Mouse (Mus musculus) CH12.LX (cell line): ENCODE results near the gene Ugt1a10. TPM values are rescaled to one million over a fixed set of nuclear protein-coding genes. Genes with fewer than 3 reads are reported as not detected.
A peak's percentile ranks its signal among the peaks of the same experiment; 100 is the strongest.
"Not testable (repeated sequence)": the region's sequence is repeated elsewhere in the genome, so short reads cannot be mapped to it uniquely, and the experiment has no call there.

Source experiments
- DNase-seq: peaks from one replicate; pipeline ENCODE4 v3.0.0-alpha.2; 2013; ENCODE audit errors: extremely low read depth
- H3K27ac ChIP-seq: 2 replicates; pipeline ENCODE4 v1.5.1; 2012; ENCODE audit warnings: low read depth, mild to moderate bottlenecking, control low read depth, moderate library complexity; ENCODE audit not compliant: insufficient read depth
- H3K27me3 ChIP-seq: replicated peaks from 2 replicates; pipeline ENCODE3; 2012; ENCODE audit warnings: inconsistent platforms
- H3K36me3 ChIP-seq, 2 experiments: replicated peaks in 1 of 2; 2 replicates each; pipeline versions ENCODE3 to v1.6.1; 2012; ENCODE audit warnings: inconsistent platforms in 1 of 2, low read length in 1 of 2, mild to moderate bottlenecking in 1 of 2, mixed read lengths in 1 of 2, moderate library complexity in 1 of 2; ENCODE audit not compliant: control insufficient read depth in 1 of 2, insufficient read depth in 1 of 2
- H3K4me1 ChIP-seq, 2 experiments: 2 replicates each; pipeline ENCODE4 v1.6.1; 2012; ENCODE audit warnings: inconsistent platforms in 1 of 2, moderate library complexity in 1 of 2; ENCODE audit not compliant: insufficient read depth in 2 of 2, control insufficient read depth in 1 of 2
- H3K4me2 ChIP-seq: 2 replicates; pipeline ENCODE4 v1.6.1; 2012; ENCODE audit warnings: low read depth, mild to moderate bottlenecking, control low read depth; ENCODE audit not compliant: poor library complexity, insufficient read depth, severe bottlenecking
- H3K4me3 ChIP-seq, 3 experiments: fragments of 150-350 bp in 1 of 3; sonication (generic) in 1 of 3; replicated peaks in 1 of 3; 2 replicates each; pipeline versions ENCODE3 to v1.5.1; 2011 to 2012; ENCODE audit warnings: low read depth in 2 of 3, low read length in 2 of 3, mild to moderate bottlenecking in 2 of 3, moderate library complexity in 2 of 3, control low read depth in 1 of 3, improper control_type of control experiment in 1 of 3, inconsistent platforms in 1 of 3, mixed read lengths in 1 of 3; ENCODE audit not compliant: poor library complexity in 1 of 3
- H3K79me2 ChIP-seq: replicated peaks from 2 replicates; pipeline ENCODE4 v1.6.1; 2012; ENCODE audit warnings: mild to moderate bottlenecking, moderate library complexity; ENCODE audit not compliant: control insufficient read depth, poor library complexity, insufficient read depth, severe bottlenecking; ENCODE audit errors: extremely low read depth
- H3K9ac ChIP-seq: 2 replicates; pipeline ENCODE4 v1.6.1; 2012; ENCODE audit warnings: low read depth, mild to moderate bottlenecking, control low read depth, moderate library complexity; ENCODE audit not compliant: insufficient read depth
- H3K9me3 ChIP-seq: replicated peaks from 2 replicates; pipeline ENCODE3; 2012; ENCODE audit warnings: low read length, inconsistent platforms, mixed read lengths
- BHLHE40 ChIP-seq: IDR thresholded peaks from 2 replicates; pipeline ENCODE4 v1.6.1; 2011; ENCODE audit warnings: mild to moderate bottlenecking, low read depth, low read length, improper control_type of control experiment
- CTCF ChIP-seq, 2 experiments: IDR thresholded peaks in 1 of 2; conservative IDR thresholded peaks in 1 of 2; 2 replicates each; pipeline ENCODE4 v1.5.1; 2011 to 2012; ENCODE audit warnings: low read depth in 2 of 2, low read length in 2 of 2, improper control_type of control experiment in 1 of 2, inconsistent platforms in 1 of 2, mild to moderate bottlenecking in 1 of 2, moderate library complexity in 1 of 2
- ELF1 ChIP-seq: IDR thresholded peaks from 2 replicates; pipeline ENCODE4 v1.6.1; 2014; ENCODE audit warnings: low read depth, mild to moderate bottlenecking, inconsistent platforms, low read length, improper control_type of control experiment
- ETS1 ChIP-seq: conservative IDR thresholded peaks from 2 replicates; pipeline ENCODE4 v1.6.1; 2012; ENCODE audit warnings: low read depth, mild to moderate bottlenecking, inconsistent platforms, low read length, improper control_type of control experiment, moderate library complexity
- IRF4 ChIP-seq: IDR thresholded peaks from 2 replicates; pipeline ENCODE4 v1.6.1; 2014; ENCODE audit warnings: low read depth, mild to moderate bottlenecking, inconsistent platforms, low read length, improper control_type of control experiment
- JUN ChIP-seq: IDR thresholded peaks from 2 replicates; pipeline ENCODE4 v1.6.1; 2011; ENCODE audit warnings: low read depth, mild to moderate bottlenecking, low read length, improper control_type of control experiment, moderate library complexity; ENCODE audit not compliant: insufficient read depth
- MAFK ChIP-seq: IDR thresholded peaks from 2 replicates; pipeline ENCODE4 v1.6.1; 2011; ENCODE audit warnings: low read length, improper control_type of control experiment; ENCODE audit not compliant: insufficient replicate concordance
- MXI1 ChIP-seq: IDR thresholded peaks from 2 replicates; pipeline ENCODE4 v1.6.1; 2011; ENCODE audit warnings: mild to moderate bottlenecking, low read depth, low read length, improper control_type of control experiment
- MYC ChIP-seq: IDR thresholded peaks from 2 replicates; pipeline ENCODE4 v1.6.1; 2011; ENCODE audit warnings: low read depth, mild to moderate bottlenecking, improper control_type of control experiment, low read length
- POLR2AphosphoS2 ChIP-seq: IDR thresholded peaks from 2 replicates; pipeline ENCODE4 v1.6.1; 2011; ENCODE audit warnings: low read depth, low read length, improper control_type of control experiment
- RAD21 ChIP-seq: IDR thresholded peaks from 2 replicates; pipeline ENCODE4 v1.6.1; 2011; ENCODE audit warnings: low read depth, mild to moderate bottlenecking, low read length, improper control_type of control experiment, moderate library complexity
- RCOR1 ChIP-seq: conservative IDR thresholded peaks from 2 replicates; pipeline ENCODE4 v1.6.1; 2012; ENCODE audit warnings: low read depth, mild to moderate bottlenecking, inconsistent platforms, low read length, improper control_type of control experiment
- SMC3 ChIP-seq: IDR thresholded peaks from 2 replicates; pipeline ENCODE4 v1.6.1; 2011; ENCODE audit warnings: low read depth, low read length, improper control_type of control experiment
- TBP ChIP-seq: conservative IDR thresholded peaks from 2 replicates; pipeline ENCODE4 v1.6.1; 2011; ENCODE audit warnings: low read depth, low read length, improper control_type of control experiment
- ZC3H11A ChIP-seq: IDR thresholded peaks from 2 replicates; pipeline ENCODE4 v1.6.1; 2012; ENCODE audit warnings: low read depth, mild to moderate bottlenecking, inconsistent platforms, low read length, improper control_type of control experiment
- ZMIZ1 ChIP-seq: IDR thresholded peaks from 2 replicates; pipeline ENCODE4 v1.6.1; 2012; ENCODE audit warnings: low read depth, mild to moderate bottlenecking, inconsistent platforms, low read length, improper control_type of control experiment
- dilution Hi-C: fragments of 300-500 bp; cut with MboI; formaldehyde crosslinking; loops from 2 replicates; pipeline ENCODE4 v1.14.3; 2020; ENCODE audit warnings: low sequenced_read_pairs; ENCODE audit not compliant: extremely low pct_unique_long_range_greater_than_20kb, extremely low pct_ligation_motif_present
- in situ Hi-C: fragments of 300-500 bp; cut with MboI; formaldehyde crosslinking; loops from 3 replicates; pipeline ENCODE4 v1.14.3; 2019; ENCODE audit warnings: low sequenced_read_pairs, low pct_ligation_motif_present, low pct_unique_long_range_greater_than_20kb, mixed read lengths
- polyA plus RNA-seq: library from polyadenylated mRNA; unstranded; fragments of >175 nt; gene quantifications from 2 replicates; pipeline ENCODE4 v1.2.1, GENCODE M21; 2012; ENCODE audit warnings: low read depth; ENCODE audit not compliant: insufficient read length
- total RNA-seq, 2 experiments: library from RNA; depleted of rRNA; stranded (reverse); fragments of 300-350 nt in 1 of 2; fragments of >200 nt in 1 of 2; gene quantifications; 2 replicates each; pipeline ENCODE4 v1.2.3; 2012 to 2014

Gene Ugt1a10
- total and polyA plus RNA-seq, 3 experiments: not detected

DNA sequence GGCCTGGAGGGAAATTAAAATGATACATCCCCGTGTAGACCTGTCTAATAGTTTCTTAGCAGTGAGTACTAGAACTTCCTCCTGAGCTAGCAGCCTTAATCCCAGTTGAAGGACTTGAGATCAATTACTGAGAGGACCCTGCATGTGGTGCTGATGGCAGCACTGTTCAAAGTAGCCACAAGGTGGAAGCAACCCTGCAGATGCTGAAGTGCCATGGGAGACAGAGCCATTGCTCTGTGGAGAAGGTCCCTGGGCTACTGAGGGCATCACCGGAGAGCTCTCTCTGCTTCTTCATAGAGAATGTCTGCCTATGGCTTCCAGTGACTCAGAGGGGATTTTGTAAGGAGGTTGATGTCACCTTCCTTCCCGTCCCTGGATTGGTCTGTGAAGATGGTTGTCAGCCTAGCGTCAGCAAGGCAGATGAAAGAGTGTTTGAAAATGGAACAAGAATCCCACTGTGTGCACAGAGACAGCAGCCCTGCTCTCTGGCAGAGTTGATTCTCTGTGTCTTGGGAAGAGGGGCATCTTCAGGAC, 70.7 kb downstream of the Ugt1a10 start:
- peak; percentile 27 for TF ChIP-seq RAD21
- peak in 1 of 2 experiments; percentile 55; a peak in 2 of 4 replicates for TF ChIP-seq CTCF (conservative IDR thresholded peaks at IDR 0.05 in 1 of 2, IDR thresholded peaks at IDR 0.05 in 1 of 2; ENCODE audit: low read depth in 2 of 2, low read length in 2 of 2)
- peak; percentile 35 for TF ChIP-seq SMC3
- H3K79me2 ChIP-seq, H3K9me3 ChIP-seq, H3K4me3 ChIP-seq, H3K27ac ChIP-seq, in situ Hi-C loops, dilution Hi-C loops, H3K4me2 ChIP-seq, H3K36me3 ChIP-seq, H3K27me3 ChIP-seq, H3K9ac ChIP-seq: not testable (repeated sequence)
- peak; percentile 15 for DNase-seq
- peaks cover 0 to 15% of the 10 kb centered on the region in 2 experiments; a peak in 2 of 4 replicates for H3K4me1 ChIP-seq

DNA sequence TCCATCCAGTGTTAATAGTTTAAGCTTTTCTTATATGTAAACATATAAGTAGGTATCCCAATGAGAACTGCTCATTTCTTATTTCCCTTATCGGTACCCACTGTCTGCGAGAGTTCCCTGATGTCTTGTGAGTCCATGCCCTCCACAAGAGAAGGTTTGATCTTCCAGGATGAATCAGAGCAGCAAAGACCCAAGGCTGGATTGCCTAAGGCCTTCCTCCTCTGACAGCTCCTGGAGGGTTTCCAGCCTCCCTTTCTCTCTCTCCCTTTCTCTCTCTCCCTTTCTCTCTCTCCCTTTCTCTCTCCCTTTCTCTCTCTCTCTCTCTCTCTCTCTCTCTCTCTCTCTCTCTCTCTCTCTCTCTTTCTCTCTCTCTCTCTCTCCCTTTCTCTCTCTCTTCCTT, 73.9 kb downstream of the Ugt1a10 start:
- H3K79me2 ChIP-seq, H3K9ac ChIP-seq, dilution Hi-C loops, H3K27me3 ChIP-seq, DNase-seq, in situ Hi-C loops, H3K4me2 ChIP-seq, H3K27ac ChIP-seq, H3K9me3 ChIP-seq, H3K4me3 ChIP-seq, H3K36me3 ChIP-seq: not testable (repeated sequence)
- peaks cover 0 to 25% of the 10 kb centered on the region in 2 experiments; a peak in 2 of 4 replicates for H3K4me1 ChIP-seq

DNA sequence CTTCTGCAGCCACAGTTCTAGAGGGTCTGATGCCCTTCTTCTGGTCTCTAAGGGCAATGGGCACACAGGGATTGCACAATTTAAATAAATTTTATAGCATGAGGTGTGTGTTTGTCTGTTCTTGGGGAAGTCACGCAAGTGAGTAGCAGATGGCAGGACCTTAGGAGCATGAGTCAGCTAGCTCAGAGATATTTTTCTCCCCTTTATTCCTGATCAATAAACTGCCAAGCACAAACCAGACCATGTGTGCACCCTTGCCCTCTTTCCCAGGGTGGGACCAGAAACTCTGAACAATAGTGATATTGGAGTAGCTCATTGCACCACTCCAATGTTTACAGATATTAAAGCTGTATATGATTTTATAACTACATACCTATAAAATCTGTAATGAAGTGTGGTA, 75.0 kb downstream of the Ugt1a10 start:
- H3K4me3 ChIP-seq, H3K9ac ChIP-seq, dilution Hi-C loops, H3K9me3 ChIP-seq, H3K27me3 ChIP-seq, DNase-seq, H3K4me2 ChIP-seq, H3K79me2 ChIP-seq, H3K27ac ChIP-seq, H3K36me3 ChIP-seq: not testable (repeated sequence)
- H3K4me1 ChIP-seq: peaks cover 0 to 33% of the 10 kb centered on the region in 2 experiments; a peak in 3 of 4 replicates
- in situ Hi-C loops: loop anchor here (10.0 kb wide), 1 partner anchor 155 kb away; no protein-coding TSS in a partner anchor

DNA sequence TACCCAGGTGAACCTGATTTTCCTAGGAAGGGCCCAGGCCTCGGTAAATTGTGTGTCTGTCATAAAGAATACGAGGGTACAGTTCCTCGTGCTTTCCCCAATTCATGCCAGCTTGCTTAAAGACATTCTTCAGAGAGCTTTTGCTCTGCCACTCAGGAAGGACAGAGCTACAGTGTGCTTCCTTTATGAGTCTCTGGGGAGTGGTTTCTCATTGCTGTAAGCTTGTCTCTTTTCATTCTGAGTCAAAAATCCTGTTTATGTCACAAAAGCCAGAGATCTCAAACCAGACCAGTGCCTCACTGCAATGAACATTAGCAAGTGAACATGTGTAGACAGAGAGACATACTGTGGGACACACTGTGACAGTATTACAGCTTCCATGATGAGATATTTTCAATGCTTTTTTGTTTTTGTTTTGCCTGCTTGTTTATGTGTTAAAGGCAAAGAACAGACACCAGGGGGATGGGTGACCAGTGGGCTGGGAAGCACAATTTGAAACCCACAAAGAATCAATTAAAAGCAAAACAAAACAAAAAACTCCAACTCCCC, 78.8 kb downstream of the Ugt1a10 start:
- Histone ChIP-seq H3K9me3 (no peaks in the 10 kb centered on the region), H3K36me3 (no peaks in the 10 kb centered on the region), H3K27ac (no peak overlapping the region), H3K4me3 (no peak overlapping the region), H3K4me1 (peaks cover 0 to 31% of the 10 kb centered on the region in 2 experiments; a peak in 3 of 4 replicates), H3K4me2 (peak overlapping the region; percentile 45), H3K27me3 (no peaks in the 10 kb centered on the region), H3K79me2 (no peaks in the 10 kb centered on the region), H3K9ac (no peak overlapping the region)
- dilution Hi-C loops: no loop called here
- in situ Hi-C loops: loop anchor here (10.0 kb wide), 1 partner anchor 151 kb away; no protein-coding TSS in a partner anchor
- DNase-seq: peak; percentile 76
- no peak for TF ChIP-seq RCOR1
- no peak for TF ChIP-seq POLR2AphosphoS2
- no peak for TF ChIP-seq SMC3
- peak; percentile 39 for TF ChIP-seq JUN
- peak; percentile 19; the same call in 1 of the 2 replicates for TF ChIP-seq ELF1
- TF ChIP-seq MAFK: no peak
- no peak for TF ChIP-seq ZMIZ1
- no peak for TF ChIP-seq ZC3H11A
- no peak for TF ChIP-seq CTCF (conservative IDR thresholded peaks at IDR 0.05 in 1 of 2, IDR thresholded peaks at IDR 0.05 in 1 of 2; ENCODE audit: low read depth in 2 of 2, low read length in 2 of 2)
- peak; percentile 44; the same call in 1 of the 2 replicates for TF ChIP-seq BHLHE40
- 0 out of 2 replicates have a peak, but pooled peaks have one; percentile 17 for TF ChIP-seq TBP
- TF ChIP-seq IRF4: peak; percentile 89
- TF ChIP-seq MYC: peak; percentile 61; the same call in 1 of the 2 replicates
- no peak for TF ChIP-seq MXI1
- TF ChIP-seq ETS1: peak; percentile 63
